Mouse (Mus musculus) heart, embryonic 14.5 days (tissue): Measurements from ENCODE around the gene Lhx5. TPM values are rescaled to one million over a fixed set of nuclear protein-coding genes. Genes with fewer than 3 reads are reported as not detected.

Experiments used
- ATAC-seq: fragments of 200-750 bp; cut with Nextera tagmentation; 2 replicates; pipeline ENCODE4 v1.8.0; 2017; ENCODE audit warnings: low read depth, moderate TSS enrichment; ENCODE audit not compliant: insufficient number of reproducible peaks, insufficient read depth, low FRiP score
- H3K27ac ChIP-seq, 2 experiments: fragments of 200-500 bp in 1 of 2; fragments of 300-500 bp in 1 of 2; sonication (generic) in 1 of 2; replicated peaks in 1 of 2; 2 replicates each; pipeline ENCODE4 v1.5.1; 2012 to 2014; ENCODE audit warnings: low read depth in 2 of 2, low read length in 2 of 2, control low read depth in 1 of 2, mild to moderate bottlenecking in 1 of 2, mixed read lengths in 1 of 2; ENCODE audit not compliant: control insufficient read depth in 1 of 2, insufficient read depth in 1 of 2
- H3K27me3 ChIP-seq: fragments of 300-500 bp; sonication (generic); 2 replicates; pipeline ENCODE4 v1.6.1; 2014; ENCODE audit warnings: mild to moderate bottlenecking, low read length, control low read depth; ENCODE audit not compliant: control insufficient read depth, insufficient read depth
- H3K36me3 ChIP-seq: fragments of 300-500 bp; sonication (generic); 2 replicates; pipeline ENCODE4 v1.6.1; 2014; ENCODE audit warnings: mild to moderate bottlenecking, control low read depth, low read length, mixed read lengths; ENCODE audit not compliant: control insufficient read depth, insufficient read depth
- H3K4me1 ChIP-seq, 2 experiments: fragments of 200-500 bp in 1 of 2; fragments of 300-500 bp in 1 of 2; sonication (generic) in 1 of 2; 2 replicates each; pipeline ENCODE4 v1.6.1; 2012 to 2014; ENCODE audit warnings: low read length in 2 of 2, control low read depth in 1 of 2, mixed read lengths in 1 of 2; ENCODE audit not compliant: control insufficient read depth in 2 of 2, insufficient read depth in 2 of 2
- H3K4me2 ChIP-seq: fragments of 300-500 bp; sonication (generic); 2 replicates; pipeline ENCODE4 v1.6.1; 2014; ENCODE audit warnings: mild to moderate bottlenecking, low read length
- H3K4me3 ChIP-seq, 2 experiments: fragments of 200-500 bp in 1 of 2; fragments of 300-500 bp in 1 of 2; sonication (generic) in 1 of 2; 2 replicates each; pipeline ENCODE4 v1.5.1; 2012 to 2014; ENCODE audit warnings: low read length in 2 of 2, mild to moderate bottlenecking in 2 of 2, control low read depth in 1 of 2, low read depth in 1 of 2, moderate library complexity in 1 of 2; ENCODE audit not compliant: control insufficient read depth in 1 of 2, insufficient read depth in 1 of 2
- H3K9ac ChIP-seq: fragments of 300-500 bp; sonication (generic); 2 replicates; pipeline ENCODE4 v1.6.1; 2014; ENCODE audit warnings: mild to moderate bottlenecking, low read length
- H3K9me3 ChIP-seq: fragments of 300-500 bp; sonication (generic); 2 replicates; pipeline ENCODE4 v1.6.1; 2016; ENCODE audit warnings: low read length, control low read depth; ENCODE audit not compliant: control insufficient read depth
- WGBS: fragments of 180-500 bp; shearing (Covaris S2); extraction: QIAGEN DNeasy Blood & Tissue Kit; methylation state at CpG from one replicate; pipeline ENCODE4 v1.1.7; 2014; 5-methylcytosine and 5-hydroxymethylcytosine counted together
- polyA plus RNA-seq: library from polyadenylated mRNA; unstranded; fragments of >200 nt; fragmentation: Nextera tagmentation; extraction: Ambion mirVana; gene quantifications from 2 replicates; pipeline ENCODE4 v1.2.1, GENCODE M21; 2014

The Lhx5 gene
- polyA plus RNA-seq, 1 experiment from 2014 or later, result not detected

DNA sequence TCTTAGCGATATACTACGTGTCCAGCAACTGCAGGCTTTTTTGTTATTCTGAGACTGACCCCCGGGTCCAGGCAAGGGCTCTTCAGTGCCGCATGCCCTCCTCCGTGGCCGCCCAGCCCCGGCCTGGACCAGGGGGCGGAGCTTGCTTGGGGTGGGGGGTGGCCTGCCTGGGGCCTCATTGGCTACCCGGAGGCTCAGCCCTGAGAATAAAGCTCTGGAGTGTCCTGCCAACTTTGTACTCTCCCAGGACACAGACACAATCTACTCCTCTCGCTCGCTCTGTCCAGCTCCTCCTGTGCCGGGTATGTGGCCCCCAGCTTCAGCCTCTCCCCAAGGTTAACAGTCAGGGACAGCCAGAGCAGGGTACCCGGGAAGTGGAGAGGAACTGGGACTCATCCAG is 44.8 kb downstream of the Lhx5 start, which contains the start of gene Sds:
Gene Sds (plus strand): TSS at position 231 of the 400 bp plus-strand sequence.
- no peak for ATAC-seq
- Histone ChIP-seq H3K4me3 (no peak within 1 kb of the TSS), H3K36me3 (no peaks in the 10 kb centered on the region), H3K27me3 (peaks cover 10% of the 10 kb centered on the region), H3K9ac (0 out of 2 replicates have a peak within 1 kb of the TSS, but pooled peaks have one; percentile 8), H3K4me1 (peaks cover 2 to 4% of the 10 kb centered on the region in 2 experiments; a peak in 2 of 4 replicates), H3K9me3 (no peaks in the 10 kb centered on the region), H3K27ac (no peak within 1 kb of the TSS), H3K4me2 (peak within 1 kb of the TSS; percentile 49)
- WGBS, result 10% methylated on average over 13 of the region's 13 CpGs

DNA sequence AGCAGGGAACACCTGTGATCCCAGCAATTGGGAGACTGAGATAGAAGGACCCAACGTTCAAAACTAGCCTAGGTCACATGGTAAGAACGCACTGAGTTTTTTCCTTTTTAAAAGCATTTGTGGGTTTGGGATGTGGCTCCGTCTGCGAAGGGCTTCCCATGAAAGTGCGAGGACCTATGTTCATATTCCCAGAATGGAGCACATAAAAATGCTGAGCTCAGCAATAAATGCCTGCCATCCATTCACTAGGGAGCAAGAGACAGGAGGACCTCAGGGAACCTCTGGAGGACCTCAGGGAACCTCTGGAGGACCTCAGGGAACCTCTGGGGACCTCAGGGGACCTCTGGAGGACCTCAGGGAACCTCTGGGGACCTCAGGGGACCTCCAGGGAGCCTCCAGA is 46.5 kb downstream of the Lhx5 start:
- Histone ChIP-seq H3K4me3 (no peak overlapping the region), H3K4me2 (no peak overlapping the region), H3K27ac (no peak overlapping the region), H3K27me3 (peaks cover 8% of the 10 kb centered on the region), H3K9ac (no peak overlapping the region), H3K9me3 (no peaks in the 10 kb centered on the region), H3K36me3 (no peaks in the 10 kb centered on the region), H3K4me1 (peaks cover 2 to 4% of the 10 kb centered on the region in 2 experiments; a peak in 2 of 4 replicates)
- 87% methylated on average over 5 of the region's 5 CpGs for WGBS
- ATAC-seq, result no peak

DNA sequence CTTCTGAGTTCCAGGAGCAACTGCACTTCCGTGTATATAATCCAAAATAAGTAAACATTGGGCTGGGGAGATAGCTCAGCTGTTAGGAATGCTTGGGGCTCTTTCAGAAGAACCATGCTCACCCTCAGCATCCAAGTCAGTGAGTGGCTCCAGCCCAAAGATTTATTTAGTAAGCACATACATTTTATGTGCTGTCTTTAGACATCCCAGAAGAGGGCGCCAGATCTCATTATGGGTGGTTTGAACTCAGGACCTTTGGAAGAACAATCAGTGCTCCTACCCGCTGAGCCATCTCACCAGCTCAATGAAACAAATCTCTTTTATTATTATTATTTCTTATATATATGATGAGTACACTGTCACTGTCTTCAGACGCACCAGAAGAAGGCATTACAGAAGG is 48.0 kb downstream of the Lhx5 start:
- Histone ChIP-seq H3K4me3 (no peak overlapping the region), H3K4me2 (no peak overlapping the region), H3K27me3 (0 out of 2 replicates have a peak, but pooled peaks cover 3% of the 10 kb centered on the region), H3K36me3 (0 out of 2 replicates have a peak, but pooled peaks cover under 1% of the 10 kb centered on the region), H3K9ac (no peak overlapping the region), H3K4me1 (peaks cover 2 to 4% of the 10 kb centered on the region in 2 experiments; a peak in 2 of 4 replicates), H3K9me3 (no peaks in the 10 kb centered on the region), H3K27ac (no peak overlapping the region)
- ATAC-seq, result no peak
- WGBS, result 60% methylated on average over 4 of the region's 4 CpGs

DNA sequence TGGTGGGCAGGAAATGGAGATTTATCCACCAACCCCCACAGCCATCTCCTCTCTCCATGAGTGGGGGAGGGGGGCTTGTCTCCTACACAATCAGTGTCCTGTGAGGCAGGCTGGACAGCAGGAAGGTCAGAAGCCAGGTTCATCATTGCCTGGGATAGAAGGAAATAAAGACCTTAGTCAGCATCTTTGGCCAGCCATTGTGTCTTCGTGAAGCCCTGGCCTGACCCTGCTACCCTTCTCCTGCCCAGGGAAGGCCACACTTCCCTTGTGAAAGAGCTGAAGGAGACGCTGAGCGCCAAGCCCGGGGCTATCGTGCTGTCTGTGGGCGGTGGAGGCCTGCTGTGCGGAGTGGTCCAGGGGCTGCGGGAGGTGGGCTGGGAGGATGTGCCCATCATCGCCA is 49.7 kb downstream of the Lhx5 start:
- H3K4me1 ChIP-seq, result peaks cover under 1 to 3% of the 10 kb centered on the region in 2 experiments; a peak in 2 of 4 replicates
- H3K27ac ChIP-seq, result no peak overlapping the region
- no peak overlapping the region for H3K4me2 ChIP-seq
- H3K4me3 ChIP-seq, result no peak overlapping the region
- H3K27me3 ChIP-seq, result 0 out of 2 replicates have a peak, but pooled peaks cover 3% of the 10 kb centered on the region
- H3K9me3 ChIP-seq, result no peaks in the 10 kb centered on the region
- no peak for ATAC-seq
- WGBS, result 69% methylated on average over 9 of the region's 9 CpGs
- H3K9ac ChIP-seq, result no peak overlapping the region
- peaks cover 17% of the 10 kb centered on the region for H3K36me3 ChIP-seq

DNA sequence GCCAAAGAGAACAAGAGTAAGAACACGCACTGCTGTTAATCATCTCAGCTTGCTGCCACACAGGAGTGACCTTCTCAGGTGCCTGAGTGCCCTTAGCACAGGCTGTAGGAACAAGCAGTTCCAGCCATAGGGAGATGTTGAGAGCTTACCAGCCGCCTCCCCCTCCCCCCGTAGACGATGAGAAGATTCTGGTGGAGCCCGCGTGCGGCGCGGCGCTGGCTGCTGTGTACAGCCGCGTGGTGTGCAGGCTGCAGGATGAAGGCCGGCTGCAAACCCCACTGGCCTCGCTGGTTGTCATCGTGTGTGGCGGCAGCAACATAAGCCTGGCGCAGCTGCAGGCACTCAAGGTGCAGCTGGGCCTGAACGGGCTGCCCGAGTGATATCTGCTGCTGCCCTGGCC is 51.9 kb downstream of the Lhx5 start:
- no peak for ATAC-seq
- 76% methylated on average over 19 of the region's 19 CpGs for WGBS
- Histone ChIP-seq H3K27me3 (no peaks in the 10 kb centered on the region), H3K4me3 (no peak overlapping the region), H3K9ac (no peak overlapping the region), H3K9me3 (no peaks in the 10 kb centered on the region), H3K4me2 (no peak overlapping the region), H3K36me3 (peaks cover 38% of the 10 kb centered on the region), H3K4me1 (no peaks in the 10 kb centered on the region), H3K27ac (no peak overlapping the region)

DNA sequence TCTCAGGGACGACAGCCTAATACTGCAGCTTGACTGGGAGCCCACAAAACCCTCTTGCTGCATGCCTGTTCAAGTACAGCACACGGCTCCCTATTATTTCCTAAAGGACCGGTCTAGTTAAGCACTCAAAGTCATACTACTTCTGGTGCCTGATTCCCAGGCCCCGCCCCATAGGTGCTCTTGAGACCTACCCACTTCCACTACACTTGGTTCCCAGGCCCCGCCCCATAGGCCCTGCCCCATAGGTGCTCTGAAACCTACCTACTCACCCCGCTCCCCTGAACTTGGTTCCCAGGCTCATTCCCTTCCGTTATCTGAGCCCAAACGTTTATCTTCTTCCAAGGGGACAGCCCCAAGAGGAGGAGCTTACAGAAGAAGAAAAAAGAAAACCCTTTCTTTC is 56.3 kb downstream of the Lhx5 start:
- WGBS, result 78% methylated on average over 8 of the region's 8 CpGs
- Histone ChIP-seq H3K27me3 (no peaks in the 10 kb centered on the region), H3K4me1 (peaks cover 8 to 10% of the 10 kb centered on the region in 2 experiments), H3K27ac (no peak overlapping the region), H3K36me3 (peaks cover 50% of the 10 kb centered on the region), H3K9ac (no peak overlapping the region), H3K4me3 (no peak overlapping the region), H3K9me3 (no peaks in the 10 kb centered on the region), H3K4me2 (no peak overlapping the region)
- ATAC-seq, result no peak

DNA sequence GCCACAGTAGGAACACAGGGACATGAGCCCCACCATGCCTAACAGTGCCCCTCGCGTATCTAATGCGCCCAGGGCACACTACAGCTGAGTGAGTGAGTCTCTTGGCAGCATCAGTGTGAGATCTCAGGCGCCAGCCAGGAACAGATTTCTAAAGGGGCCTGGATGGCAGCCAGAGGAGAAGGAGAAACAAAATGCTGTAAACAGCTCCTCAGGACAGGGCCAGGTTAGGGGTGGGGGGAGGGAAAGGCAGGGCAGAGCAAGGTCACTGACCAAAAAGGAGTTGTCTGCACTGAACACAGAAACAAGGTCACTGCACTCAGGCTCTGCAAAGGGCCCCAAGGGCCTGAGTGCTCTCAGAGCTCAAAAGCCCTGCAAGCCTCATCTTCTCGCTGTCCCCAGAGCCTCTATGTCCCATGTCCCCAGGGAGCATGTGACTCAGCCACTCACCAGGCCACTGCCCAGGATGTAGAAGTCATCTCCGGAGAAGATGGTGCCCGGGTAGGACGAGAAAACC is 59.2 kb downstream of the Lhx5 start:
- ATAC-seq, result no peak
- Histone ChIP-seq H3K27me3 (no peaks in the 10 kb centered on the region), H3K4me1 (peaks cover 8 to 10% of the 10 kb centered on the region in 2 experiments), H3K4me2 (no peak overlapping the region), H3K36me3 (peaks cover 48% of the 10 kb centered on the region), H3K27ac (peak overlapping the region; percentile 59 to 71), H3K4me3 (no peak overlapping the region), H3K9me3 (no peaks in the 10 kb centered on the region), H3K9ac (0 out of 2 replicates have a peak overlapping the region, but pooled peaks have one; percentile 0)
- WGBS, result 48% methylated on average over 8 of the region's 8 CpGs
